Mouse (Mus musculus): Measurements from ENCODE around the gene H2-Aa.
A peak's percentile ranks its signal among the peaks of the same experiment; 100 is the strongest.

The H2-Aa gene

DNA sequence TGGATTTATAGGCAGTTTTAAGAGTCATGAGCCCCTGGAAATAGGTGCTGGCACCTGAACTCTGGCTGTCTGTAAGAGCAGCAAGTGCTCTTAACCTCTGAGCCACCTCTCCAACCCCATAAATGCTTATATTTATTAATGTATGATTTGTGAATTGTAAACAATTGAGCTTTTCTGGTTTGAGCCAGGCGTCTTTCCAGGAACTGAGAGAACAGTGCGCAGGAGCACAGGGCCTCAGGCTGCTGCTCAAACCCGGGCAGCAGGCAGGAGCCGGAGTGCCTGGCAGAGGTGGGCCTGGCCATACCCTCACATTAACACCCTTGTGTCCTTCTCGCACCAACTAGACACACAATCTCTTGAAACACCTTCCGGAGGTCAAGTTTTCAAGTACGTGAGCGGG lies 12.4 kb upstream of the H2-Aa start:
- DNase-seq (ENCODE audit: low read depth, low spot score): no peak

DNA sequence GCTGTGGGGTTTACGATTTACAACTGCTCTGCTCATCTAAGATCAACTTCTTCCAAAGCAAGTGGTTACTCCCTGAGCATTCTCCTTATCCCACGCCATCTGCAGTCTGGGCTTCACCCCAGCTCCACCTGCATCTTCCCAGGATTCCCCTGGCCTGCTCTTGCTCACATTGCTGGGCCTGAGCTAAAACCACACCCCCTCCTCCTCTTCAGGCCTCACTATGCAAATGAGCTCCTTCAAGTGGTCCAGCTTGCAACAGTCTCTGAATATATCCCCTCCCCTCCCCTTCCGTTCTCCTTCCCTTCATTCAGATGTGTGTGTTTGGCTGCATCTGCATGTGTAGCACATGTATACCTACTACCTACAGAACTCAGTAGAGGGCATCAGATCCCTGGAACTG lies 11.7 kb upstream of the H2-Aa start:
- DNase-seq (ENCODE audit: low read depth, low spot score): no peak

DNA sequence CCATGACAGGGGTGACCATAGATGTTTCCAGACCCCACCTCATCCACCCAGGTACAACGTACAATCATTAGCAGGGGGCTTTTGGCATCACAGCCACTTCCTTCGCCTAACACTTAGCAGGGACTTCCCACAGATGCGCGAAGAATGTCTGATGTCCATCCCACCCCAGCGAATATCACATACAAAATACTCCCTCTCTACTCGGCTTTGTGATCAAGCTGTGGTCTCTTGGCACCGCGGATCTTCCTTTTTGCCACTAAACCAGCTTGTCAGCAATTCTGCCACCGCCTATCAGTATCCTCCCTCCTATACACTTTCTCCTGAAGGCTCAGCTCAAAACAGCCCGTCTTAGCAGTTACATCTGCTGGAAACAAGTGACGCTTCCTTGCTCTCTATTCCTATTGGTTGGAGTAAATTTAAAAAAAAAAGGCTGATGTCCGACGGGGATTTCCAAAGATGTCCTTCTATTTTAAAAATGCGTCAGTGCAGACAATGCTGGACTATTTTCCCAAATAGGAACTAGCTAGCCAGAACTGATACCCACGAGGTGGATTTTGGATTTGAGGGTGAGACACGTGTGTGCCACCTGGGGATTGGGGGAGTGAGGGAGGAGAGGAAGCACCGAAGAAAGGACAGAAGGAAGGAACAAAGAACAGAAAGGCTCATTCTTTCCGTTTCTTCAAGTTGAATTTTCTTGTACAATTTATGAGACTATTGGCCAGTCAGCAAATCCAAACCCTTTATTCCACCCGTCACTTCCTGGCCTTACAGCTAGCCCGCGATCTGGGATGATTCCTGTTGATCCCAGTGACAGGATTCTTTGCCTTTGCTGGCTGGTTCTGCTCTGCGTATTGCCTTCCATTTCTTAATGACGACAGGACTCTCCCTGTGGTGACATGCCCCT lies 8.5 kb upstream of the H2-Aa start:
- DNase-seq (ENCODE audit: low read depth, low spot score): peak; percentile 59

DNA sequence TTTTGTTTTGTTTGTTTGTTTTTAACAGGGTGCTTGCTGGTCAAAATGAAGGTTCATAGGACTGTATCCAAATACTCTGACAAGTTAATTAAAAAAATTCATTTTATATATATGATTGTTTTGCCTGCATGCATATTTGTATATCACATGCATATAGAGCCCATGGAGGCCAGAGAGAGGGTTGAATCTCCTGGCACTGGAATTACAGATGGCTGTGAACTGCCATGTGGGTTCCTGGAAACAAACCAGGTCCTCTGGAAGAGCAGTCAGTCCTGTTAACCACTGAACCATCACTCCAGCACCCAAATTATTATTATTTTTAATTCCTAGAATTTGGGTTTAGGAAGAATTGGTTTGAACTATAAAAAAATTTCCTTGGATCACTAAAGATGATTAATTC lies 7.7 kb upstream of the H2-Aa start:
- no peak for DNase-seq (ENCODE audit: low read depth, low spot score)

DNA sequence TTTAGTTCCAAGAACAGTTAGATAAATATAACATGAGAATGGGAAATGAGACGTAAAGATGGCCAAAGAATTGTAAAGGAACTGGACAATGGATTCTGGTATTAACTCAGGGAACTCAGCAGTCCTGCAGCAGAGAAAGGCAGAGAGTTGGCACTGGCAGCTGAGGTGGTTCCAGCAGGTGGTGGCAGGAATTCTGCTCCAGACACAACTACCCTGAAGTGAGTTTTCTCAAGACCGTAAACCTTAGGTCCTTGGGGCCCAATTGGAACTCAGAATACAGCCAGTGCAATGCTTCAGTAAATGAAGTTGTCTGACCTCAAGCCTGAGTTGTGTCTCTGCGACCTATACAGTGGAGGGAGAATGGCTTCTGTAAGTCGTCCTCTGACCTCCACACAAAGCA lies 6.6 kb upstream of the H2-Aa start:
- DNase-seq (ENCODE audit: low read depth, low spot score): no peak

DNA sequence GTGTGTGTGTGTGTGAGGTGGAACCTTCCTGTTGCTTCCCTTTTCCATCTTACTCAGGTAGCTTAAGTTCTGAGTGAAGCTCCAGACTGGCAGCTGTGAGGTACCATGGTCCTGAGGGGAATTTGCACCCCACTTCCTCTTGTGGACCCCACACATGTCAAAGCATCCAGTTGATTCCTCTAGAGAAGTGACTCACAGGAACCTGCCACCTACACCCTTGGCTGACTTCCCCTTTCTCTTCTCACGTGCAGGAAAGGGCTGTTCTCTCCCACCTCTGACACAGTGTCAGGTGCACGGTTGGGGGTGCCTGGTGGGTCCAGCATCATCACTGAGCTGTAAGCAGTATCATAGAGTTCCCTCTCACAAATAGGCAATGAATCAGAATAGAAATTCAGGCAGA lies 5.9 kb upstream of the H2-Aa start:
- DNase-seq (ENCODE audit: low read depth, low spot score): no peak

DNA sequence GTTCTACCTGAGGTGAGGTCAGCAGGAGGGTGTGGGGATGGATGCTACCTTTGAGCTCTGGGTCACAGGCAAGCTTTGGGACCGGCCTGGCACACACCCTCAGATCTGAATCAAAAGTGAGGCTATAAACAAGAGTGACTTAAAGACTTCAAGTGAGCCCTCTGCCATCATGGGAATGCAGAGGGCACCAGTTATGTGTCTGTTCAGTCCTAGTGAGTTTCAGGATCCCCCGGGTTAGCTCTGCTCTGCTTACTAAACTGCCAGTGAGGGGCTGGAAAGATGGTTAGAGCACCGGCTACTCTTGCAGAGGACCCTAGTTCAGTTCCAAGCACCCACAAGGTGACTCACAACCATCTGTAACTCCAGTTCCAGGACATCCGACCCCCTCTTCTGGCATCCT lies 4.9 kb upstream of the H2-Aa start:
- DNase-seq (ENCODE audit: low read depth, low spot score): no peak

DNA sequence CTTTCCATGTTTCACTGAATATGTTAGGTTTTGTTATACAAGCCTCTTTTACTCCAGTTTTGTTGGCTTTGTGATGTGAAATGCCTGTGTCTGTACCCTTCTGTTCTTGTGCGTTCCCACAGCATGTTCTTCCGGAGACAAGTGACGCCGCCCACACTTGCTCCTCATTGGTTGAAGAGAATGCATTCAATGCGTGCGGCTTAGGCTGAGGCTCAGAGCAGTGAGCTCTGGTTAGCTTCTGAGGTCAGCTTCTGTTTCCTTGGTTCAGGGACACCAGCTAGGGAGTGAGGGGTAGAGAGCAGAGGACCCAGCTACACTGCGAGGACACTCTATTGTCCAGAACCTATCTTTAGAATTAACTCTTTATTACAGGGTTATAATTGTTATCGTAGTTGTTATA lies 4.0 kb upstream of the H2-Aa start:
- peak; percentile 83 for DNase-seq (ENCODE audit: low read depth, low spot score)

DNA sequence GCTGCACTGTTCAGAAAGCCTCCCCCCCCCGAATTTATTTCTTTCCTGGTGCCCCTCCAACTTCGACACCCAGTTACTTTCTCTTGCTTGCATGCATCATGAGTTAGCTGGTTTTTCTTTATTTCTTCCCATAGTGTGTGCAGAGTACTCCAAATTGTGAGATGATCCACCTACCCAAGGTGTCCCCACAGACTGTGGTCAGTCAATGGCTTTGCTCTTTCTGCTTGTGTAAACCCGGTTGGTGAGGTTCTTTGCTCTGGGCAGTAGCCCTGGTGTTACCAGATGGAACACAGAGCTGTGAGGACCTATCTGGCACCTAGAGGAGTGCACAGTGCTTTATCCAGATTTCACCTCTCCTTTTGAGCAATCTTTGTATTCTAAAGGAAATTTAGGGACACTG lies 508 bp upstream of the H2-Aa start:
- DNase-seq (ENCODE audit: low read depth, low spot score): no peak

DNA sequence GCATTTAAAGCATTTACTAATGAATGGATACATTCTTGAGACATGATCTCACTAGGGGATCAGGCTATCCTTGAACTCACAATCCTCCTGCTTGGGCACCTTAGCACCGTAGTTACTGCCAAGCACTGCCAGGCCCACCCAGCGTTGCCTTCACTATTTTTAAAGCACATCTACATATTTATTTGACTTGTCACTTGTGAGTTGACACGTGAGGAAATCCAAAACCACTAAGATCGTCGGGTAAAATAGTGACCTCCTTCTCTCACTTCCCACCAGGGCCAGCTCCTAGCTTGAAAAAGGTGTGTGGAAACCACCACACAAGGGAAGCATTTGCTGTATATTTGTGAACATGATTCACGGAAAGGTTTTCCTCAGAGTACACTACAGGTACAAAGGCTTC lies 624 bp downstream of the H2-Aa start:
- DNase-seq (ENCODE audit: low read depth, low spot score): no peak

DNA sequence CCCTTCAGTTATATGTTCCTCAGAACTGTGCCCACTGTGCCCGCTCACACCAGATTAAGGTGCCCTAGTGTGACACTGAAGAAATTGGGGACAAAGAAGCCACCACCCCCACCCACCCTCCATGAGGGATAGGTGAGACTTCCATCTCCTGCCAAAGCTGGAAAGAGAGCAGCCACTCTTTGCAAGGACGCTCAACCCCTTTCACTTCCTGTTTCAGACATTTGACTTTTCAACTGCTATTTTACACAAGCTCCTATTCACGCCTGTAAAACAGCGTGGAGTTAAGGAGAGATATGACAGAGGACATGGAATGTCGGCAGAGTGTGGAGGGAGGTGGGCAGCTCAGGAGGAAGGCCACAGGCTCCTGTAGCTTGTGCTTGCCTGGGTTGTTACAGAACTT lies 1.1 kb downstream of the H2-Aa start:
- DNase-seq (ENCODE audit: low read depth, low spot score): no peak

DNA sequence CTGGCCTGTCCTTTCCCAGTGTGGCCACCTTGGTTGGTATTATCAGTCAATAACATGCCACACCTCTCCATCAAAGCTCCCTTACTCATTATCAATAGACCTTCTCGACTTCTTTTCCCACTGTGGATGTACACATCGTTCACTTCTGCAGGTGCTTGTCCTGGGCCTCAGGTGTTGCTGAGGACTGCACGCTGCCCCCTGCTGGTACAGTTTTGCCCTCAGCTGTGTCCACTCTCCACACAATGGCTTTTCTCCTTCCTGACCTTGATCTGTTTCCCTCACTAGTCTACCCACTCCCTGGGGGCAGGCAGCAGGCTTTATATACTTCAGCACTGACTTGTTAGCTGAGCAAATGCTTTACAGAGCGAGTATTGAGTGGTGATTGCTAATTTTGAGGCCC lies 1.8 kb downstream of the H2-Aa start:
- no peak for DNase-seq (ENCODE audit: low read depth, low spot score)

DNA sequence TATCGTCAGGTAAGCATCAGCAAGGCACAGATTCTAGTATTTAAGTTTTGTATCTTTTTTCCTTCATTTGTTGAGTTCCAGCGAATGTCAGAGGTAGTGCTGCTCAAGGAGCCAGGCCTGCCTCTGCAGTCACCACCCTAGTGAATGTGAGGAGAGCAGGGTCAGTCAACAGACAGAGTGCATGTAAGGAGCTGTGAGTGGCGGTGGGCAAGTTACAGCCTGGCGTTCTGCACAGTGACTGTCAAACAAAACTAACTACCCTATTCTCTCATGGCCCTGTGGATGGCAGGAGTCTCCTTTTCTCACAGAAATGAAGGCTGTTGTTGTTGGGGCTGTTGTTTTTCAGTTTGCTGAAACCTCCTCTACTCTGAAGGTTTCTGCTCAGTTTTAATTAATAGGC lies 2.3 kb downstream of the H2-Aa start:
- DNase-seq (ENCODE audit: low read depth, low spot score): no peak

DNA sequence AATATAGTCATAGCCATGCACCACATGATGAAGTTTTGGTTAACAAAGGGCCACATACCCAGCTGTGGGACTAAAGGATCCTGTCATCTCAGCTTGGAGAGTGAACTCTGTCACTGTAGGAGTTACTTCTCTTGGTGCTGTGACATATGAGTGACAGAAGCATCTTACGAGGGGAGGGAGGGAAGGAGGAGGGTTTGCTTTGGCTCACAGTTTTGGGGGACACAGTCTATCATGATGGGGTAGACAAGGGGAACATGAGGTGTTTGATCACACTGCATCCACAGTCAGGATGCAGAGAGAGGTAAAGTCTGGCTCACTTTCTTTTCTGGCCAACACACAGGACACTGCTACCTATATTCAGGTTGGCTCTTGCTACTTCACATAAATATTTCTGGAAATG lies 5.8 kb downstream of the H2-Aa start:
- no peak for DNase-seq (ENCODE audit: low read depth, low spot score)

DNA sequence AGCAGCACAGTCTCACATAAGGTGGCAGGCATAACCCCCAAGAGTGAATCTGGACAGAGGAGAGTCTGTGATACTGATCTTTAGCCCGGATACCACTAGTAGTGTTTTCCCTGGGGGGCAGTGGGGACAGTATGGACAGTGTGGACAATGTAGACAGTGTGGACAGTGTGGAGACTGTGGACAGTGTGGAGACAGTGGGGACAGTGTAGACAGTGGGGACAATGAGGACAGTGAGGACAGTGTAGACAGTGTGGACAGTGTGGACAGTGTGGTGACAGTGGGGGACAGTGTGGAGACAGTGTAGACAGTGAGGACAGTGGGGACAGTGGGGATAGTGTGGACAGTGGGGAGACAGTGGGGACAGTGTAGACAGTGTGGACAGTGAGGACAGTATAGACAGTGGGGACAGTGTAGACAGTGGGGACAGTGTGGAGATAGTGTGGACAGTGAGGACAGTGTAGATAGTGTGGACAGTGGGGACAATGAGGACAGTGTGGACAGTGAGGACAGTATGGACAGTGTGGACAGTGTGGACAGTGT lies 7.1 kb downstream of the H2-Aa start:
- DNase-seq (ENCODE audit: low read depth, low spot score): no peak

DNA sequence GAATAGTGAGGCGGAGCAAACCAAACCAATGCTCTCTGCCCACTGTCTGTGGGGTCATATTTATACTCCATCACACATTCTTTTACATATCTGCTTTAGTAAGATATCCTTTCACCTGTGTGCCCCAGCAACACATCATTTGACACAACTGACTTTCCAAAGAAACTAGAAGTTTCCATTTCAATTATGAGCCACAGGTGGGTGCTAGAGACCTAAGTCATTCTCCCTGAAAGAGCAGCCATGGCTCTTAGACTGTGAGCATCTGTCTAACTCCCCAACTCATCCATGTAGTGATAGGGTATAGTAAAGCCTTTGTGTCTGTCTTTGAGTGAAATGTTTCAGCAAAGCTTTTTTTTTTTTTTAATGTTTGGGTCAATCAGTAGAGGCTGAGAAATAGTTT lies 15.5 kb downstream of the H2-Aa start:
- DNase-seq (ENCODE audit: low read depth, low spot score): no peak

DNA sequence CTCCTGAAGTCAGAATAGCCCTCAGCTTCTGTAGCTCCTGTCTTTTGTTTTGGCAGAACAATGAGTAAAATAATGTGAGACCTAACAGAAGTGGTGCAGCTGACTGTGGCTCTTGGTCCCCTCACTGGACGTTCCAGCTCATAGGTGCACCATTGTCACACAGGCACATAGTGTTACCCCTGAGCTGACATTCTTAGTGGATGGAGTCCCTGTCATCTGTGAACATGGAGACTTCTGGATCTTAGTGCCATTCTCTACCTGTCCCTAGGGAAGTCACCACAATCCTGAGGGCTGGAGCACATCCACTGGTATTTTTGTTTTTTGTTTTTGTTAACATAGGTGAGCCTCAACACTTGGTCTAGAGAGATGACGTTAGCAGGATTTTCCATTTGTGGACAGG lies 16.7 kb downstream of the H2-Aa start:
- DNase-seq (ENCODE audit: low read depth, low spot score): no peak

DNA sequence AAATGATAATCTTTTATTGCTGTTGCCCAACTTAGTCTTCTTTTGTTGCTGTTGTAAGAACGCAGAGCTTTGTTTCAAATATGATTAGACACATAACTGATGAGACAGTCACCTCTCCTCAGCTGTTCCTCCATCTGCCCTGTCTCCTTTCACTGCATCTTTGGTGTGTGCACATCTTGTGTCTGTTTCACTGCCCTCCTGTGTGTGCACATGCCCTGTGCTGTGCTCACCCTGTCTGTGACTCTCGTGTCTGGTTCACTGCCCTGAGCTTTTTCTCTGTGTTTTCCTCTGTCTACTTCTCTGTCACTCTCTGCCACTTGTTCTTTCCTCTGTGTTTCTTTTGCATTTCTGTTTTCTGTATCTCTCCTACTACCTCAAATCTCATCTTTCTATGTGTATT lies 17.4 kb downstream of the H2-Aa start:
- no peak for DNase-seq (ENCODE audit: low read depth, low spot score)

DNA sequence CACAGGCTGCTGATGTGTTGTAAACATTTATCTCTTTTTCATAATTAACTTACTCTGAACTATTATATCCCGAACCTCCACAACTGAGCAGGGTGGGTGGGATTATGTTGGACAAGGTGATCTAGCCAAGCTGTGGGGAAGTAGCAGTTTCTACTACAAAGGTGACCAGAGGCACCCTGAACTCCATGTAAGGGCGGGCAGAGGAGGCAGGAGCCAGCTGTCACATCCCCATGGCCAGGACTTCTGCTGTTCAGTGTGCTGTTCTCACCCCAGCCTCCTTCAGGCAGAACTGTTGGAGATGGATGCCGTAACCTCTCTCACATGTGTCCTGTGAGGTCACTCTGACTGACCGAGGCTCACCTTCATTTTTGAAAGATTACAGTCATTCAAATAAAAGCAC lies 17.8 kb downstream of the H2-Aa start:
- no peak for DNase-seq (ENCODE audit: low read depth, low spot score)

DNA sequence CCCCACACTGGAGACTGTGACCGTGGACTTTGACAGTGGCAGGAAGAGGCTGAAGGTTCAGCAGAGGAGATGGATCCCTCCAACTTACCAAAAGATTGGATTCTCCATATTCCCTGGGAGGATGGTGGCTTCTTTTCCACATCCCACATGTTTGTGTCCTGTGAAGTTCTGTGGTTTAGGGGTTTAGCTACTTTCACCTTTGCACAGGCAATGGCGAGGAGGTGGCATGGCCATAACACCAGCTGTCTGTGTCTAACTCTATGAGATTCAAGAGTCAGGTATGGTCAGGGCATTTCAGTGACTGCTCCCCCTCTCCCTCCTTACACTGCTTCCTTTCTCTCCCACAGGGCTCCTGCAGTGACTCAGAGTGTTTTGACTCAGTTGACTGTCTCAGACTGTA lies 18.9 kb downstream of the H2-Aa start:
- no peak for DNase-seq (ENCODE audit: low read depth, low spot score)

DNA sequence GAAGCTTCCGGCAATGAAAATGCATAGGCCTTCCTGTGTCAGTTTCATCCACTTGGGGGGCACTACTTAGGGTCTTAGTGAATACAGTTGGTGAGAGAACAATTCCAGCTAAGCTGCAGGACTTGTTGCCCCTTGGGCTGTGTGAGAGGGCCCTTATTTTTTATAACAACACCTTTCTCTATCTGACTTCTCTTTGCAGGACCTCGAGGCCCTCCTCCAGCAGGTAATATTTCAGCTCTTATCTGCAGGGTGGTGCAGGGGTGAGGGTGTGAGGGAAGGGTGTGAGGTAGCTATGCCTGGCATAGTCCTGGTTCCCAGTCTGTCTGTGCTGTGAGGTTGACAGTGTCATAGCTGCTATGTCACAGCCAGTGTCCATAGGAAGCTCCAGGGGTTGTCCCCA lies 19.4 kb downstream of the H2-Aa start:
- no peak for DNase-seq (ENCODE audit: low read depth, low spot score)

DNA sequence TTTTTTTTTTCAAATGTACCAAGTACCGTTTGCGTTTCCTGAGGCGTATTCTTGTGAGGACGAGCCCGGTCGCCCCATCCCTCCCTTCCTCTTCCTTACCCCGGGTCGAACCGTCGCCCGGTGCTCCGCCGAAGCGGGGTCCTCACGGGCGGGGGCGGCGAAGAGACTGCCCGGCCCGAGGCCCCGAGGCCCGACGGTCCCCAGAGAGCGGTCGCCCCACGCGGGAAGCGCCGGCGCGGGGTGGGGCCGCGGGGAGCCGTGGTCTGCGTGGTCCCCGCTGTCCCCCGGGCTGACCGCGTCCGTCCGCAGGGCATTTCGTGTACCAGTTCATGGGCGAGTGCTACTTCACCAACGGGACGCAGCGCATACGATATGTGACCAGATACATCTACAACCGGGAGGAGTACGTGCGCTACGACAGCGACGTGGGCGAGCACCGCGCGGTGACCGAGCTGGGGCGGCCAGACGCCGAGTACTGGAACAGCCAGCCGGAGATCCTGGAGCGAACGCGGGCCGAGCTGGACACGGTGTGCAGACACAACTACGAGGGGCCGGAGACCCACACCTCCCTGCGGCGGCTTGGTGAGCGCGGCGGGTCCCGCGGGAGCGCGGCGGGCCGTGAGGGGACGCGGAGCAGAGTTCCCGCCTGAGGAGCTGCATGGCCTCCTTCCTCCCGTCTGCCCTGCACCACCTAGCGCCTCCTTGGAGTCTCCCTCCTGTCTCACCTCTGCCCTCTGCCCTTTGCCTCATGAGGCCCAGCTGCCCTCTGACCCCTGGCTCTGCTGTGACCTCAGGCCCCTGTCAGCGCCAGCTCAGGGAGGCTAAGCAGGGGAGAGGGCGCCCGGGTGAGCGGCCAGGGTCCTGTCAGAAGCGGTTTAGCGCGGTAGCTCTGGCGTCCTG lies 22.9 kb downstream of the H2-Aa start:
- DNase-seq (ENCODE audit: low read depth, low spot score): no peak
